Mouse (Mus musculus) kidney, adult 2 months (tissue): ENCODE data around the gene Six3.

Source experiments
- CTCF ChIP-seq: fragments of 200-500 bp; conservative IDR thresholded peaks from 2 replicates; pipeline ENCODE4 v1.5.1; 2011; ENCODE audit warnings: low read depth, mild to moderate bottlenecking, control low read depth, low read length, moderate library complexity, mixed read lengths; ENCODE audit not compliant: insufficient read depth, insufficient read length
- POLR2A ChIP-seq: fragments of 200-500 bp; IDR thresholded peaks from one replicate; pipeline ENCODE4 v1.6.1; 2011; ENCODE audit warnings: low read depth, low read length, control low read depth

DNA sequence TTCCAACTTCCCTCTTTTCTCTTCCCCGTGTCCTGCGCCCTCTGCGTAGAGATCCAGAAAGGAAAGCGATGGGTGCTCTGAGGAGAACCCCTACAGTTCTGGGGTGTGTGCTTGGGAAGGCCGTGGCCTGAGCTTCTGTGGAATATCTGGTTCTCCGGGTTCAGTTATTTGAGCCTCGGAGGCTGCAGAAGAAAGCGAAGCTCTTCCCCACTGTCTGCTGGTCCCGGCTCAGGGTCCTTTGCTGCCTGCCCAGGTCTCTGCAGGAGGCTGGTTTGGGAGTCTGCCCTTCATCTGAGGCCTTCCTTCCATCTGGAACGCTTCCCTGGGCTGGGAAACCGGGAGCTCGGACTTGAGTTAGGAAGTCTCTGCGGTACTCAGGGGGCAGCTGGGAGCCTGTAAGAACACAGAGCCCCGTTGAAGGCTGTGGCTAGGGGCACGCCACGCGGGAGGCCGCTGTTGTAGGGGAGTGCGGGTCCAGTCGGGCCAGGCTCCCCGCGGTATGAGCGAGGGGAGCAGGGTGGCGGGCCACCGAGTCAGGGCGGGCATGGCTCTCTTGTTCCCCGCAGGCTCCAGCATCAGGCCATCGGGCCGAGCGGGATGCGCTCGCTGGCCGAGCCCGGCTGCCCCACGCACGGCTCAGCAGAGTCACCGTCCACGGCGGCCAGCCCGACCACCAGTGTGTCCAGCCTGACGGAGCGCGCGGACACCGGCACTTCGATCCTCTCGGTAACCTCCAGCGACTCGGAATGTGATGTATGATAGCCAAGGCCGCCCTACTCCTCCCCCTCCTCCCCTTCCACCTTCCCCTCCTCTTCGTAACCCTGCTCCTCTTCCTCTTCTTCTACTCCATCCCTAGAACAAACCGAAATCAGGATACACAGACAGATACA is 10.0 kb downstream of the Six3 start:
- TF ChIP-seq CTCF = no peak
- TF ChIP-seq POLR2A = no peak
